Mouse (Mus musculus) brain, adult 2 months (tissue): ENCODE data around the gene Olfr1465.

ENCODE experiments used
- DNase-seq: peaks from one replicate; pipeline ENCODE4 v3.0.0; 2011; ENCODE audit warnings: low read depth, low spot score

Olfr1465 gene

DNA sequence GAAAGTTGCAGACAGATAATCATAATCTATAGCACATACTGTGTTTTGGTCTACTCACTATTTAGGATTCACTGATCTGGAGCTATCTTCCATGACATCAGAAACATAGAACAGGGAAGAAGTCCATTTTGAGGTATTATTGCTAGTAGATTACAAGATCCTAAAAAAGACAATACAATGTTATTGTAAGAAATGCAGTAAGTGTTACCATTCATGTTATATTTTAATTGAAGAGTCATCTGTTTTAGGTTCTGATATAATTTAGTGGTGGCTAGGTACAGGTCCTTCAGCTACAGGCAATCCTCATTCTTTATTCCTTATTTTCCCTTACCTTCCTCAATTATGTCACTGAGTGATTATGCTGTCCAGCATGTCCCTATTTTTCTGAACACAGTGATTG is at the start of gene Olfr1465:
Gene Olfr1465, minus strand, starts transcription at position 101 of the 400 bp plus-strand sequence.
- no peak for DNase-seq

GRCm38 (mm10) chr19:13361936-13362335 is 46.6 kb upstream of the Olfr1465 start, which contains the start of gene Olfr1467:
TSS of gene Olfr1467 (plus strand) at chr19:13362236.
- no peak for DNase-seq

GRCm38 (mm10) chr19:13338562-13338961 is 23.2 kb upstream of the Olfr1465 start, which contains the start of gene Olfr1466:
TSS of gene Olfr1466 (plus strand) at chr19:13338862.
- no peak for DNase-seq
